Comparison of ENCODE assay signal across 16 mouse cellular contexts in the genomic region with DNA sequence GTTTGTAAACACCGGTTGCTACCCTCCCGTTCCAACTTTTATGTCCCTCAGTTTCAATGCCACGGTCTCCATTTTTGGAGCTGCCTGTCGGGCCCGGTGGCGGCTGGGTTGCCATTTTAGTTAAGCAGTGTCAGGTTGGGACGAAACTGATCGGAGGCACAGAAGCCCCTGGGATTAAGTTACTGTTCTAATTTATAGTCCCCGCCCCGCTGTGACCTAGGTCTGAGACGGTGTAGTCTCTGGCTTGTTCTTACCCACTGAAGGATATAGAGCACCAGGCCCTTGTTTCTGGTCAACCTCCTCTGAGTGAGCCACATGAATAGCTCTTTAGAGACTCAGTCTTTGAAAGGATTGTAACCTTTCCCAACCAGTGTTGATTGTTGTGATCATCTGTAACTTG. TPM values are rescaled to one million over a fixed set of nuclear protein-coding genes. Genes with fewer than 3 reads are reported as not detected.
DNase-seq lines count a peak whose midpoint lies in the region; ATAC-seq and TF ChIP-seq lines count a peak whose summit lies in the region.
"Had no signal": no experiment of that assay in that cellular context is flagged by ENCODE, and none has a peak within 500 bp of the region (broad histone marks: within the 10 kb centered on the region; RNA-seq: fewer than 3 reads in every experiment).

No protein-coding gene starts in this region.

- H3K4me1 ChIP-seq in forebrain, embryonic 12.5 days = peaks cover 59% of the 10 kb centered on the region
- H3K4me1 ChIP-seq in forebrain, postnatal 0 days (ENCODE audit: insufficient read depth) = peaks cover 3% of the 10 kb centered on the region; the same call in 1 of the 2 replicates
- H3K4me1 ChIP-seq in heart, embryonic 16.5 days (ENCODE audit: control insufficient read depth, insufficient read depth, low read length) = peaks cover 52% of the 10 kb centered on the region
- H3K4me1 ChIP-seq in neural tube, embryonic 13.5 days (replicated peaks) = peaks cover 54% of the 10 kb centered on the region

- 0 out of 2 replicates have a peak overlapping the region, but pooled peaks have one; percentile 9 for H3K4me2 ChIP-seq in forebrain, embryonic 12.5 days
- H3K4me2 ChIP-seq in forebrain, postnatal 0 days (ENCODE audit: low read depth) = no peak overlapping the region
- H3K4me2 ChIP-seq in heart, embryonic 16.5 days (ENCODE audit: low read depth, low read length) = peak overlapping the region; percentile 5; the same call in 1 of the 2 replicates
- H3K4me2 ChIP-seq in neural tube, embryonic 13.5 days = 0 out of 2 replicates have a peak overlapping the region, but pooled peaks have one; percentile 0
- H3K4me2 ChIP-seq: embryonic facial prominence, embryonic 12.5 days had no signal

- TF ChIP-seq CTCF in forebrain, postnatal 0 days (IDR thresholded peaks at IDR 0.05; ENCODE audit: low read depth) = no peak

- DNase-seq in forebrain, postnatal 0 days = no peak
- no peak for DNase-seq in heart, postnatal 14 days
- no peak for DNase-seq in neural tube, embryonic 10.5 days (ENCODE audit: extremely low spot score, low spot score)
- no peak for DNase-seq in right cerebral cortex, postnatal 25 days
- DNase-seq: adrenal gland, postnatal 25 days; B cell, adult 2 months; cerebellum, postnatal 25 days; kidney, postnatal 4 days; liver, postnatal 0 days; retina, postnatal 1 day had no signal

- H3K9ac ChIP-seq in forebrain, embryonic 12.5 days = no peak overlapping the region
- no peak overlapping the region for H3K9ac ChIP-seq in forebrain, postnatal 0 days
- H3K9ac ChIP-seq in heart, embryonic 16.5 days (ENCODE audit: low read length) = no peak overlapping the region
- H3K9ac ChIP-seq in neural tube, embryonic 13.5 days = no peak overlapping the region
- H3K9ac ChIP-seq: embryonic facial prominence, embryonic 12.5 days; liver, postnatal 0 days; neural tube, embryonic 15.5 days had no signal

- peaks cover 22% of the 10 kb centered on the region for H3K36me3 ChIP-seq in forebrain, embryonic 12.5 days (replicated peaks)
- H3K36me3 ChIP-seq in forebrain, postnatal 0 days (ENCODE audit: insufficient read depth) = no peaks in the 10 kb centered on the region
- peaks cover 10% of the 10 kb centered on the region for H3K36me3 ChIP-seq in heart, embryonic 16.5 days (ENCODE audit: control insufficient read depth, insufficient read depth)
- no peaks in the 10 kb centered on the region for H3K36me3 ChIP-seq in neural tube, embryonic 13.5 days
- H3K36me3 ChIP-seq: embryonic facial prominence, embryonic 12.5 days; neural tube, embryonic 15.5 days had no signal

- no peak overlapping the region for H3K4me3 ChIP-seq in forebrain, embryonic 12.5 days (replicated peaks)
- H3K4me3 ChIP-seq in forebrain, postnatal 0 days (ENCODE audit: low read depth, low read length) = no peak overlapping the region
- no peak overlapping the region for H3K4me3 ChIP-seq in heart, embryonic 16.5 days (ENCODE audit: low read length)
- no peak overlapping the region for H3K4me3 ChIP-seq in neural tube, embryonic 13.5 days
- H3K4me3 ChIP-seq: embryonic facial prominence, embryonic 12.5 days; neural tube, embryonic 15.5 days had no signal

- H3K27ac ChIP-seq in forebrain, embryonic 12.5 days = no peak overlapping the region
- no peak overlapping the region for H3K27ac ChIP-seq in forebrain, postnatal 0 days (ENCODE audit: low read depth, low read length)
- H3K27ac ChIP-seq in heart, embryonic 16.5 days (ENCODE audit: low read length) = peak overlapping the region; percentile 96; the same call in 1 of the 2 replicates
- no peak overlapping the region for H3K27ac ChIP-seq in neural tube, embryonic 13.5 days (replicated peaks)
- H3K27ac ChIP-seq: embryonic facial prominence, embryonic 12.5 days; neural tube, embryonic 15.5 days had no signal

- ATAC-seq in forebrain, embryonic 12.5 days (ENCODE audit: low FRiP score) = no peak
- no peak for ATAC-seq in forebrain, postnatal 0 days
- ATAC-seq in heart, embryonic 16.5 days (replicated peaks; ENCODE audit: extremely low read depth, insufficient read depth, low FRiP score) = no peak
- ATAC-seq in neural tube, embryonic 13.5 days (ENCODE audit: low read depth) = no peak
- ATAC-seq: intestine, postnatal 0 days; liver, postnatal 0 days had no signal

- 85% methylated on average over 11 of the region's 11 CpGs for WGBS in forebrain, embryonic 12.5 days
- WGBS in forebrain, postnatal 0 days = 85% methylated on average over 11 of the region's 11 CpGs
- 91% methylated on average over 11 of the region's 11 CpGs for WGBS in heart, embryonic 16.5 days
- WGBS in neural tube, embryonic 13.5 days = 81% methylated on average over 11 of the region's 11 CpGs

- H3K27me3 ChIP-seq in forebrain, embryonic 12.5 days = no peaks in the 10 kb centered on the region
- H3K27me3 ChIP-seq in forebrain, postnatal 0 days (ENCODE audit: insufficient read depth, low read length) = no peaks in the 10 kb centered on the region
- H3K27me3 ChIP-seq in heart, embryonic 16.5 days (ENCODE audit: control insufficient read depth, insufficient read depth, low read length) = no peaks in the 10 kb centered on the region
- no peaks in the 10 kb centered on the region for H3K27me3 ChIP-seq in neural tube, embryonic 13.5 days
- H3K27me3 ChIP-seq: embryonic facial prominence, embryonic 12.5 days; neural tube, embryonic 15.5 days had no signal

- intact Hi-C loops in heart, postnatal 14 days (cut with DNase I) = no loop called here

- no peaks in the 10 kb centered on the region for H3K9me3 ChIP-seq in forebrain, embryonic 12.5 days
- H3K9me3 ChIP-seq in forebrain, postnatal 0 days (ENCODE audit: low read length) = no peaks in the 10 kb centered on the region
- H3K9me3 ChIP-seq in heart, embryonic 16.5 days (replicated peaks; ENCODE audit: control insufficient read depth, low read length) = no peaks in the 10 kb centered on the region
- no peaks in the 10 kb centered on the region for H3K9me3 ChIP-seq in neural tube, embryonic 13.5 days
- H3K9me3 ChIP-seq: embryonic facial prominence, embryonic 12.5 days; neural tube, embryonic 15.5 days had no signal

RNA-seq across cellular contexts. Expression of a gene that starts 6.1 kb away (rescaled TPM):
- 1.9 and 2.5 TPM in 2 replicates for polyA plus RNA-seq in forebrain, embryonic 12.5 days (2016; fragmentation: Nextera tagmentation; extraction: Ambion mirVana)
- total RNA-seq in forebrain, postnatal 0 days (2014; rRNA removed) = 0.38 TPM in 1 of 2 replicates, not detected in the other
- polyA plus RNA-seq in forebrain, postnatal 0 days (2015; fragmentation: Nextera tagmentation; extraction: Ambion mirVana) = 0.59 and 0.97 TPM in 2 replicates
- 2.2 TPM in 2 replicates for polyA plus RNA-seq in heart, embryonic 16.5 days (2015; fragmentation: Nextera tagmentation; extraction: Ambion mirVana)
- under 1 TPM; 0.68 to 0.74 TPM for total RNA-seq in heart, postnatal 14 days (2021)
- polyA plus RNA-seq in neural tube, embryonic 13.5 days (2015; fragmentation: Nextera tagmentation; extraction: Ambion mirVana) = 0.76 and 0.89 TPM in 2 replicates

RNA-seq across cellular contexts. Expression of a gene that starts 27.1 kb away (rescaled TPM):
- 10.2 and 11.4 TPM in 2 replicates for polyA plus RNA-seq in forebrain, embryonic 12.5 days (2016; fragmentation: Nextera tagmentation; extraction: Ambion mirVana)
- 4.3 and 8.9 TPM in 2 replicates for total RNA-seq in forebrain, postnatal 0 days (2014; rRNA removed)
- polyA plus RNA-seq in forebrain, postnatal 0 days (2015; fragmentation: Nextera tagmentation; extraction: Ambion mirVana) = 3.8 and 4.5 TPM in 2 replicates
- polyA plus RNA-seq in heart, embryonic 16.5 days (2015; fragmentation: Nextera tagmentation; extraction: Ambion mirVana) = 11.7 and 15.5 TPM in 2 replicates
- total RNA-seq in heart, postnatal 14 days (2021) = 1 to 10 TPM; 6.9 to 7.2 TPM
- polyA plus RNA-seq in neural tube, embryonic 13.5 days (2015; fragmentation: Nextera tagmentation; extraction: Ambion mirVana) = 6.7 and 6.8 TPM in 2 replicates
